Mouse (Mus musculus): ENCODE results near the gene Mrpl45. TPM values are rescaled to one million over a fixed set of nuclear protein-coding genes. Genes with fewer than 3 reads are reported as not detected.

The Mrpl45 gene
- polyA plus RNA-seq, 1 experiment from 2014 or later = 41.4 TPM

- no peaks in the 10 kb centered on the region for H3K27me3 ChIP-seq
- H3K36me3 ChIP-seq = no peaks in the 10 kb centered on the region
- peak; percentile 76 for ATAC-seq (ENCODE audit: insufficient number of reproducible peaks, low FRiP score, low TSS enrichment, low read depth)
- peaks cover 19% of the 10 kb centered on the region for H3K4me1 ChIP-seq
- under 1% methylated on average over 48 of the region's 83 CpGs for WGBS
- peak within 1 kb of the TSS; percentile 97 for H3K9ac ChIP-seq
- peak within 1 kb of the TSS; percentile 97 for H3K27ac ChIP-seq
- peak within 1 kb of the TSS; percentile 69 for H3K4me2 ChIP-seq
- H3K4me3 ChIP-seq = peak within 1 kb of the TSS; percentile 100
- no peaks in the 10 kb centered on the region for H3K9me3 ChIP-seq
These were observed 35.2 kb upstream of the Mrpl45 start, which contains the start of gene Npepps for GRCm38 (mm10) chr11:97280216-97280861. Gene Npepps, minus strand, starts transcription at chr11:97280638.

- ATAC-seq (ENCODE audit: insufficient number of reproducible peaks, low FRiP score, low TSS enrichment, low read depth) = no peak
- WGBS = 71% methylated on average over 6 of the region's 6 CpGs
These were observed 33.3 kb upstream of the Mrpl45 start for GRCm38 (mm10) chr11:97282179-97282578.

GRCm38 (mm10) chr11:97284854-97285253 is 30.7 kb upstream of the Mrpl45 start:
- H3K9me3 ChIP-seq = no peaks in the 10 kb centered on the region
- no peaks in the 10 kb centered on the region for H3K27me3 ChIP-seq
- no peak overlapping the region for H3K4me2 ChIP-seq
- no peaks in the 10 kb centered on the region for H3K36me3 ChIP-seq
- no peak overlapping the region for H3K9ac ChIP-seq
- peaks cover 11% of the 10 kb centered on the region for H3K4me1 ChIP-seq
- WGBS = 74% methylated on average over 4 of the region's 4 CpGs
- H3K4me3 ChIP-seq = no peak overlapping the region
- ATAC-seq (ENCODE audit: insufficient number of reproducible peaks, low FRiP score, low TSS enrichment, low read depth) = no peak
- H3K27ac ChIP-seq = no peak overlapping the region

More at GRCm38 (mm10) chr11:97282179-97282578, 33.3 kb upstream of the Mrpl45 start:
- Histone ChIP-seq H3K27me3 (no peaks in the 10 kb centered on the region), H3K9me3 (no peaks in the 10 kb centered on the region), H3K4me3 (no peak overlapping the region), H3K9ac (no peak overlapping the region), H3K36me3 (no peaks in the 10 kb centered on the region), H3K4me2 (no peak overlapping the region), H3K27ac (no peak overlapping the region), H3K4me1 (peaks cover 24% of the 10 kb centered on the region)

GRCm38 (mm10) chr11:97285852-97286775 is 29.4 kb upstream of the Mrpl45 start:
- no peaks in the 10 kb centered on the region for H3K9me3 ChIP-seq
- H3K36me3 ChIP-seq = no peaks in the 10 kb centered on the region
- WGBS = 58% methylated on average over 9 of the region's 9 CpGs
- peaks cover 6% of the 10 kb centered on the region; the same call in 1 of the 2 replicates for H3K4me1 ChIP-seq
- no peaks in the 10 kb centered on the region for H3K27me3 ChIP-seq
- no peak overlapping the region; the same call in 1 of the 2 replicates for H3K27ac ChIP-seq
- no peak for ATAC-seq (ENCODE audit: insufficient number of reproducible peaks, low FRiP score, low TSS enrichment, low read depth)
- no peak overlapping the region for H3K9ac ChIP-seq
- no peak overlapping the region for H3K4me2 ChIP-seq
- no peak overlapping the region for H3K4me3 ChIP-seq

- H3K4me2 ChIP-seq = no peak overlapping the region
- no peak overlapping the region; the same call in 1 of the 2 replicates for H3K27ac ChIP-seq
- H3K36me3 ChIP-seq = no peaks in the 10 kb centered on the region
- no peak for ATAC-seq (ENCODE audit: insufficient number of reproducible peaks, low FRiP score, low TSS enrichment, low read depth)
- no peaks in the 10 kb centered on the region for H3K9me3 ChIP-seq
- no peaks in the 10 kb centered on the region for H3K27me3 ChIP-seq
- peaks cover 5% of the 10 kb centered on the region; the same call in 1 of the 2 replicates for H3K4me1 ChIP-seq
- no peak overlapping the region for H3K4me3 ChIP-seq
- no peak overlapping the region for H3K9ac ChIP-seq
- 37% methylated on average over 6 of the region's 6 CpGs for WGBS
These were observed 28.5 kb upstream of the Mrpl45 start for GRCm38 (mm10) chr11:97286973-97287372.

- Histone ChIP-seq H3K4me1 (peaks cover 5% of the 10 kb centered on the region; the same call in 1 of the 2 replicates), H3K27me3 (no peaks in the 10 kb centered on the region), H3K9ac (no peak overlapping the region), H3K36me3 (no peaks in the 10 kb centered on the region), H3K4me2 (no peak overlapping the region), H3K27ac (no peak overlapping the region; the same call in 1 of the 2 replicates), H3K4me3 (no peak overlapping the region), H3K9me3 (no peaks in the 10 kb centered on the region)
- no peak for ATAC-seq (ENCODE audit: insufficient number of reproducible peaks, low FRiP score, low TSS enrichment, low read depth)
These were observed 27.9 kb upstream of the Mrpl45 start for GRCm38 (mm10) chr11:97287643-97288042.

GRCm38 (mm10) chr11:97289276-97290230 is 26.0 kb upstream of the Mrpl45 start:
- Histone ChIP-seq H3K27me3 (no peaks in the 10 kb centered on the region), H3K9me3 (no peaks in the 10 kb centered on the region), H3K4me1 (peaks cover 5% of the 10 kb centered on the region; the same call in 1 of the 2 replicates), H3K4me2 (no peak overlapping the region), H3K9ac (no peak overlapping the region), H3K27ac (no peak overlapping the region), H3K36me3 (no peaks in the 10 kb centered on the region), H3K4me3 (no peak overlapping the region)
- 54% methylated on average over 12 of the region's 12 CpGs for WGBS
- ATAC-seq (ENCODE audit: insufficient number of reproducible peaks, low FRiP score, low TSS enrichment, low read depth) = no peak

- Histone ChIP-seq H3K9me3 (no peaks in the 10 kb centered on the region), H3K4me1 (no peaks in the 10 kb centered on the region), H3K4me2 (no peak overlapping the region), H3K4me3 (no peak overlapping the region), H3K27me3 (no peaks in the 10 kb centered on the region), H3K27ac (no peak overlapping the region), H3K9ac (no peak overlapping the region), H3K36me3 (no peaks in the 10 kb centered on the region)
- WGBS = 93% methylated on average over 1 of the region's 1 CpGs
- no peak for ATAC-seq (ENCODE audit: insufficient number of reproducible peaks, low FRiP score, low TSS enrichment, low read depth)
These were observed 22.8 kb upstream of the Mrpl45 start for GRCm38 (mm10) chr11:97292731-97293130.

GRCm38 (mm10) chr11:97296542-97296941 is 19.0 kb upstream of the Mrpl45 start:
- Histone ChIP-seq H3K4me2 (no peak overlapping the region), H3K9ac (no peak overlapping the region), H3K9me3 (no peaks in the 10 kb centered on the region), H3K27me3 (no peaks in the 10 kb centered on the region), H3K4me1 (no peaks in the 10 kb centered on the region), H3K36me3 (no peaks in the 10 kb centered on the region), H3K27ac (no peak overlapping the region), H3K4me3 (no peak overlapping the region)
- 83% methylated on average over 3 of the region's 4 CpGs for WGBS
- no peak for ATAC-seq (ENCODE audit: insufficient number of reproducible peaks, low FRiP score, low TSS enrichment, low read depth)

- Histone ChIP-seq H3K27ac (no peak overlapping the region), H3K4me1 (0 out of 2 replicates have a peak, but pooled peaks cover 4% of the 10 kb centered on the region), H3K4me2 (no peak overlapping the region), H3K4me3 (no peak overlapping the region), H3K9me3 (no peaks in the 10 kb centered on the region), H3K36me3 (no peaks in the 10 kb centered on the region), H3K9ac (no peak overlapping the region), H3K27me3 (no peaks in the 10 kb centered on the region)
- 84% methylated on average over 2 of the region's 2 CpGs for WGBS
- no peak for ATAC-seq (ENCODE audit: insufficient number of reproducible peaks, low FRiP score, low TSS enrichment, low read depth)
These were observed 15.6 kb upstream of the Mrpl45 start for GRCm38 (mm10) chr11:97299939-97300338.

GRCm38 (mm10) chr11:97301406-97301805 is 14.1 kb upstream of the Mrpl45 start:
- Histone ChIP-seq H3K4me1 (0 out of 2 replicates have a peak, but pooled peaks cover 4% of the 10 kb centered on the region), H3K36me3 (no peaks in the 10 kb centered on the region), H3K27ac (no peak overlapping the region), H3K27me3 (no peaks in the 10 kb centered on the region), H3K4me2 (no peak overlapping the region), H3K9me3 (no peaks in the 10 kb centered on the region), H3K9ac (no peak overlapping the region), H3K4me3 (no peak overlapping the region)
- WGBS = 90% methylated on average over 16 of the region's 16 CpGs
- no peak for ATAC-seq (ENCODE audit: insufficient number of reproducible peaks, low FRiP score, low TSS enrichment, low read depth)
